Comparison of ENCODE assay signal across 8 mouse cellular contexts in the genomic region with DNA sequence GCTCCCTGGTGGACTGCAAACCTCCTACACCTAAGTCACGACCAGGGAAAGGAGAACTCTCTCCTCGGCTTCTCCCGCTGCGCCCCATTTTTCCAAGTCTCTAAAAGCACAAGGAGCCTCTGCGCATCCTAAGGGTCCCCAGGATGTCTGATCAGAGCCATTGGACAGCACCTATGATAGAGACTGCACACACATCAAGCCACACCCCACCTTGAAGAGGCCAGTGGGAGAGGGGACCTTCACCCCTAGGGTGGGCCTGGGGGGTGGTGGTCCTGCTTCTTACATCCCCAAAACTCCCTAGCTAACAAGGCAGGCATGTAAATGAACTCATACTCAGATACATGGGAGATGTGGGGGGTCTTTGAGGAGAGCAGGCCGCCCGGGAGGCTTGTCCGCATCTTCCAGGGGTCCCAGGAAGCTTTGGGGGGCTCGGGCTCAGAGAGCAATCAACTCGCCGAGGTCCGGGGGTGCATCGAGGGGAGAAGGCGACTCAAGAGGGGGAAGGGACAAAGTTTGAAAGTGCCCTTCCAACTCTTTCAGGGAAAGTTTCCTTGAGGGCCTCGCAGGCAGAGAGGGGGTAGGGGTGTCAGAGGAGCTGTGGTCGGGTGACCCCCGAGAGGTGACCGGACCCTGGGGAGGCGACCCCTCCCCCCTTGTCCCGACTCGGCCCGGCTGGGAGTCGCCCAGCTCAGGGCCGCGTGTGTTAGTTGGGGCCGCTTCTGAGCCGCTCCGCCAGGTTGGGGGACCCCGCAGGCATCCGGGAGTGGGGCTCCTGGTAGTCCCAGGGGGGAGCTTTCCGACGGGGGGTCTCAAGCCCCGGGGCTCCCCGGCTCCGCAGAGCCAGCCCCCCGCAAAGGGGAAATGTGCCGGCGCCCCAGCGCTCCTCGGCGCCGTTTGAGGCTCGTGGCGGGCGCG. TPM values are rescaled to one million over a fixed set of nuclear protein-coding genes. Genes with fewer than 3 reads are reported as not detected.
DNase-seq lines count a peak whose midpoint lies in the region; ATAC-seq and TF ChIP-seq lines count a peak whose summit lies in the region.

No protein-coding gene starts in this region.

- H3K27ac ChIP-seq in forebrain, embryonic 14.5 days (ENCODE audit: low read depth, low read length): peak overlapping the region; percentile 97
- peak overlapping the region; percentile 97 for H3K27ac ChIP-seq in hindbrain, postnatal 0 days
- H3K27ac ChIP-seq in liver, embryonic 13.5 days: peak overlapping the region; percentile 85

- peak overlapping the region; percentile 95 for H3K4me2 ChIP-seq in forebrain, embryonic 14.5 days (ENCODE audit: low read length)
- peak overlapping the region; percentile 97 for H3K4me2 ChIP-seq in hindbrain, postnatal 0 days (ENCODE audit: low read depth, low read length)
- H3K4me2 ChIP-seq in liver, embryonic 13.5 days: peak overlapping the region; percentile 90

- H3K9ac ChIP-seq in forebrain, embryonic 14.5 days (ENCODE audit: low read length): peak overlapping the region; percentile 100
- peak overlapping the region; percentile 99 for H3K9ac ChIP-seq in hindbrain, postnatal 0 days (replicated peaks; ENCODE audit: low read length)
- peak overlapping the region; percentile 87 for H3K9ac ChIP-seq in liver, embryonic 13.5 days

- TF ChIP-seq CTCF in hindbrain, postnatal 0 days (IDR thresholded peaks at IDR 0.05; ENCODE audit: low read depth): no peak

- no peak for ATAC-seq in erythroblast, adult 5-6 weeks (replicated peaks; ENCODE audit: low FRiP score, poor library complexity, severe bottlenecking)
- ATAC-seq in forebrain, embryonic 14.5 days: peak; percentile 28; the same call in 1 of the 2 replicates
- ATAC-seq in hindbrain, postnatal 0 days: no peak
- ATAC-seq in liver, embryonic 13.5 days (ENCODE audit: low read depth): no peak

- no peaks in the 10 kb centered on the region for H3K36me3 ChIP-seq in erythroblast, embryonic 14.5 days (ENCODE audit: control insufficient read depth)
- no peaks in the 10 kb centered on the region for H3K36me3 ChIP-seq in forebrain, embryonic 14.5 days (ENCODE audit: control insufficient read depth, insufficient read depth, low read length)
- no peaks in the 10 kb centered on the region for H3K36me3 ChIP-seq in hindbrain, postnatal 0 days (ENCODE audit: insufficient read depth, low read length)
- H3K36me3 ChIP-seq in liver, embryonic 13.5 days: no peaks in the 10 kb centered on the region

- H3K4me3 ChIP-seq in erythroblast, embryonic 14.5 days (replicated peaks): peak overlapping the region; percentile 67
- H3K4me3 ChIP-seq in forebrain, embryonic 14.5 days (ENCODE audit: low read depth, low read length): peak overlapping the region; percentile 81
- H3K4me3 ChIP-seq in hindbrain, postnatal 0 days (ENCODE audit: low read length): peak overlapping the region; percentile 68
- peak overlapping the region; percentile 70 for H3K4me3 ChIP-seq in liver, embryonic 13.5 days (replicated peaks)

- H3K4me1 ChIP-seq in erythroblast, embryonic 14.5 days (ENCODE audit: control insufficient read depth): peaks cover 39% of the 10 kb centered on the region
- peaks cover 20% of the 10 kb centered on the region for H3K4me1 ChIP-seq in forebrain, embryonic 14.5 days (ENCODE audit: control insufficient read depth, insufficient read depth, low read length)
- peaks cover 25% of the 10 kb centered on the region for H3K4me1 ChIP-seq in hindbrain, postnatal 0 days (ENCODE audit: insufficient read depth, low read length)
- peaks cover 53% of the 10 kb centered on the region for H3K4me1 ChIP-seq in liver, embryonic 13.5 days (replicated peaks)

- DNase-seq in adrenal gland, postnatal 10 days: peak; percentile 67
- peak; percentile 11 for DNase-seq in forebrain, embryonic 14.5 days (ENCODE audit: low spot score)
- no peak for DNase-seq in hindbrain, postnatal 0 days (ENCODE audit: low spot score)
- DNase-seq in liver, embryonic 13.5 days: no peak
- peak; percentile 49 for DNase-seq in retina, postnatal 1 day
- no peak for DNase-seq in spleen, postnatal 4 days (ENCODE audit: low spot score in 2 of 2)

- peaks cover 17% of the 10 kb centered on the region; the same call in 1 of the 2 replicates for H3K9me3 ChIP-seq in erythroblast, embryonic 14.5 days (ENCODE audit: control insufficient read depth, low read length)
- no peaks in the 10 kb centered on the region for H3K9me3 ChIP-seq in forebrain, embryonic 14.5 days (replicated peaks; ENCODE audit: control insufficient read depth, low read length)
- H3K9me3 ChIP-seq in hindbrain, postnatal 0 days (ENCODE audit: low read length): no peaks in the 10 kb centered on the region
- no peaks in the 10 kb centered on the region for H3K9me3 ChIP-seq in liver, embryonic 13.5 days (replicated peaks)

- WGBS in forebrain, embryonic 14.5 days: 5% methylated on average over 41 of the region's 46 CpGs
- 4% methylated on average over 36 of the region's 46 CpGs for WGBS in hindbrain, postnatal 0 days
- WGBS in liver, embryonic 13.5 days (ENCODE audit: insufficient replicate concordance): 8% methylated on average over 41 of the region's 46 CpGs

- H3K27me3 ChIP-seq in erythroblast, embryonic 14.5 days (ENCODE audit: control insufficient read depth): peaks cover 94% of the 10 kb centered on the region
- H3K27me3 ChIP-seq in forebrain, embryonic 14.5 days (replicated peaks; ENCODE audit: control insufficient read depth, insufficient read depth, low read length): 0 out of 2 replicates have a peak, but pooled peaks cover 3% of the 10 kb centered on the region
- H3K27me3 ChIP-seq in hindbrain, postnatal 0 days (ENCODE audit: insufficient read depth, low read length): no peaks in the 10 kb centered on the region
- H3K27me3 ChIP-seq in liver, embryonic 13.5 days: peaks cover 85% of the 10 kb centered on the region

RNA-seq across cellular contexts. Expression of gene H1f0, which starts 0.7 kb away (rescaled TPM):
- polyA plus RNA-seq in erythroblast, embryonic 14.5 days (2012): 15.5 and 19.5 TPM in 2 replicates
- 6.5 and 8.6 TPM in 2 replicates for total RNA-seq in erythroblast, adult 5-6 weeks (2015; ENCODE audit: low replicate concordance)
- 8.2 and 20.5 TPM in 2 replicates for total RNA-seq in erythroblast, adult 5-6 weeks (2017; ENCODE audit: low replicate concordance)
- 100 to 1,000 TPM; 195 to 222 TPM for total RNA-seq in adrenal gland, postnatal 10 days (2021)
- 155 and 238 TPM in 2 replicates for polyA plus RNA-seq in forebrain, embryonic 14.5 days (2014; fragmentation: Nextera tagmentation; extraction: Ambion mirVana)
- total RNA-seq in hindbrain, postnatal 0 days (2014; rRNA removed): 211 and 233 TPM in 2 replicates
- polyA plus RNA-seq in hindbrain, postnatal 0 days (2015; fragmentation: Nextera tagmentation; extraction: Ambion mirVana): 259 and 272 TPM in 2 replicates
- 85.3 and 101 TPM in 2 replicates for polyA plus RNA-seq in liver, embryonic 13.5 days (2015; fragmentation: Nextera tagmentation; extraction: Ambion mirVana)

RNA-seq across cellular contexts. Expression of gene Galr3, which starts 14.1 kb away (rescaled TPM):
- 0.06 TPM in 1 of 2 replicates, not detected in the other for polyA plus RNA-seq in erythroblast, embryonic 14.5 days (2012)
- not detected in 2 replicates for total RNA-seq in erythroblast, adult 5-6 weeks (2015; ENCODE audit: low replicate concordance)
- total RNA-seq in erythroblast, adult 5-6 weeks (2017; ENCODE audit: low replicate concordance): not detected in 2 replicates
- under 1 TPM; 0.30 to 0.48 TPM for total RNA-seq in adrenal gland, postnatal 10 days (2021)
- polyA plus RNA-seq in forebrain, embryonic 14.5 days (2014; fragmentation: Nextera tagmentation; extraction: Ambion mirVana): not detected in 2 replicates
- total RNA-seq in hindbrain, postnatal 0 days (2014; rRNA removed): 0.47 and 1.2 TPM in 2 replicates
- 0.20 and 0.25 TPM in 2 replicates for polyA plus RNA-seq in hindbrain, postnatal 0 days (2015; fragmentation: Nextera tagmentation; extraction: Ambion mirVana)
- polyA plus RNA-seq in liver, embryonic 13.5 days (2015; fragmentation: Nextera tagmentation; extraction: Ambion mirVana): 0.13 and 0.20 TPM in 2 replicates

RNA-seq across cellular contexts. Expression of gene Ankrd54, which starts 35.1 kb away (rescaled TPM):
- 13.6 and 25.2 TPM in 2 replicates for polyA plus RNA-seq in erythroblast, embryonic 14.5 days (2012)
- 12.3 and 20.0 TPM in 2 replicates for total RNA-seq in erythroblast, adult 5-6 weeks (2015; ENCODE audit: low replicate concordance)
- total RNA-seq in erythroblast, adult 5-6 weeks (2017; ENCODE audit: low replicate concordance): 7.5 and 11.4 TPM in 2 replicates
- total RNA-seq in adrenal gland, postnatal 10 days (2021): 10 to 100 TPM; 19.2 to 21.4 TPM
- 51.3 and 53.3 TPM in 2 replicates for polyA plus RNA-seq in forebrain, embryonic 14.5 days (2014; fragmentation: Nextera tagmentation; extraction: Ambion mirVana)
- total RNA-seq in hindbrain, postnatal 0 days (2014; rRNA removed): 60.4 and 62.5 TPM in 2 replicates
- polyA plus RNA-seq in hindbrain, postnatal 0 days (2015; fragmentation: Nextera tagmentation; extraction: Ambion mirVana): 36.7 and 42.4 TPM in 2 replicates
- 47.9 and 49.6 TPM in 2 replicates for polyA plus RNA-seq in liver, embryonic 13.5 days (2015; fragmentation: Nextera tagmentation; extraction: Ambion mirVana)

RNA-seq across cellular contexts. Expression of gene Eif3l, which starts 47.4 kb away (rescaled TPM):
- 1.8 and 3.6 TPM in 2 replicates for polyA plus RNA-seq in erythroblast, embryonic 14.5 days (2012)
- 29.4 and 47.6 TPM in 2 replicates for total RNA-seq in erythroblast, adult 5-6 weeks (2015; ENCODE audit: low replicate concordance)
- total RNA-seq in erythroblast, adult 5-6 weeks (2017; ENCODE audit: low replicate concordance): 51.3 and 56.2 TPM in 2 replicates
- 100 to 1,000 TPM; 172 to 182 TPM for total RNA-seq in adrenal gland, postnatal 10 days (2021)
- 191 and 209 TPM in 2 replicates for polyA plus RNA-seq in forebrain, embryonic 14.5 days (2014; fragmentation: Nextera tagmentation; extraction: Ambion mirVana)
- total RNA-seq in hindbrain, postnatal 0 days (2014; rRNA removed): 221 and 229 TPM in 2 replicates
- polyA plus RNA-seq in hindbrain, postnatal 0 days (2015; fragmentation: Nextera tagmentation; extraction: Ambion mirVana): 163 and 164 TPM in 2 replicates
- 171 and 185 TPM in 2 replicates for polyA plus RNA-seq in liver, embryonic 13.5 days (2015; fragmentation: Nextera tagmentation; extraction: Ambion mirVana)

Comparison
In these comparisons a context has a peak if more than half of its experiments do, and no peak if none do; other contexts are left out.
1. DNase-seq: peak in adrenal gland, postnatal 10 days (single experiment), forebrain, embryonic 14.5 days (single experiment) and retina, postnatal 1 day (single experiment); none in hindbrain, postnatal 0 days (single experiment), liver, embryonic 13.5 days (single experiment) and spleen, postnatal 4 days (0 of 2).
2. Peak in every context shown above with its lines, with median percentiles within 50 percentile points of each other: H3K4me3 ChIP-seq, H3K27ac ChIP-seq, H3K4me2 ChIP-seq and H3K9ac ChIP-seq.